Mouse (Mus musculus) lung, adult 2 months (tissue): ENCODE data around the gene Gss.

Experiments
- CTCF ChIP-seq: fragments of 200-500 bp; IDR thresholded peaks from 2 replicates; pipeline ENCODE4 v1.5.1; 2011; ENCODE audit warnings: mild to moderate bottlenecking, low read length, control low read depth; ENCODE audit not compliant: insufficient read depth
- POLR2A ChIP-seq: fragments of 200-500 bp; IDR thresholded peaks from 2 replicates; pipeline ENCODE4 v1.6.1; 2011; ENCODE audit warnings: low read depth, mild to moderate bottlenecking, control low read depth, low read length, borderline replicate concordance; ENCODE audit errors: extremely low read depth

DNA sequence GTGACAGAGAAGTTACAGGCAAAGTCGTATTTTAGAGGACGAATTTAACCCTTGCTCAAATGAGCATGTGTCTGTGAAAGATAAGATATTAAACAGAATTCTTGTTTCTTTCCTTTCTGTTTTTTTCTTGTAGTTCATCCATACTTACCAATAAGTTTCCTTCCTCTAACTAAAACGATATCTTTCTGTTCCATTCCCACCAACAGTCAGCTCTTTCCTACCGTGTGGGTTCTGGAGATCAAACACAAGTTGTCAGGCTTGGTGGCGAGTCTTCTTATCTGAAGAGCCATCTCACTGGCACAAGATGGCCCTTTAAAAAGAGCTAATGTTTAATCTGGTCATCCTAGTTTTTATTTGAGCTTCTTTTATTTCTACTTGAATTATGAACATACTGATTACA is 65.2 kb downstream of the Gss start:
- TF ChIP-seq CTCF, result no peak
- no peak for TF ChIP-seq POLR2A
